Mouse (Mus musculus) testis, adult 2 months (tissue): ENCODE data around the gene Ubc.
"Not testable (repeated sequence)": the region's sequence is repeated elsewhere in the genome, so short reads cannot be mapped to it uniquely, and the experiment has no call there.

ENCODE experiments used
- CTCF ChIP-seq: fragments of 200-500 bp; IDR thresholded peaks from 2 replicates; pipeline ENCODE4 v1.5.1; 2012; ENCODE audit warnings: low read depth, mild to moderate bottlenecking, inconsistent platforms, low read length, moderate library complexity; ENCODE audit not compliant: control insufficient read depth, insufficient read depth, insufficient replicate concordance
- POLR2A ChIP-seq: fragments of 200-500 bp; IDR thresholded peaks from 2 replicates; pipeline ENCODE4 v1.6.1; 2012; ENCODE audit warnings: low read depth, mild to moderate bottlenecking, inconsistent platforms, low read length, moderate library complexity; ENCODE audit not compliant: control insufficient read depth

GRCm38 (mm10) chr5:125412536-125412935 lies 22.5 kb upstream of the Ubc start:
- not testable (repeated sequence) for TF ChIP-seq POLR2A, CTCF
